Mouse (Mus musculus) ES-E14 (cell line): ENCODE measurements around the gene Rassf8.

Experiments used
- CHD2 ChIP-seq: IDR thresholded peaks from 2 replicates; pipeline ENCODE4 v1.6.1; 2014; ENCODE audit warnings: mild to moderate bottlenecking, low read depth, low read length, inconsistent platforms
- HCFC1 ChIP-seq: IDR thresholded peaks from 2 replicates; pipeline ENCODE4 v1.6.1; 2012; ENCODE audit warnings: low read length, inconsistent platforms, borderline replicate concordance; ENCODE audit not compliant: insufficient read depth
- ZNF384 ChIP-seq: IDR thresholded peaks from 2 replicates; pipeline ENCODE4 v1.6.1; 2012; ENCODE audit warnings: low read depth, low read length, inconsistent platforms

GRCm38 (mm10) chr6:145757346-145757745, 10.8 kb downstream of the Rassf8 start:
- TF ChIP-seq CHD2 (no peak), ZNF384 (no peak), HCFC1 (no peak)
